Comparison of ENCODE assay signal across 9 mouse cellular contexts in the genomic region with DNA sequence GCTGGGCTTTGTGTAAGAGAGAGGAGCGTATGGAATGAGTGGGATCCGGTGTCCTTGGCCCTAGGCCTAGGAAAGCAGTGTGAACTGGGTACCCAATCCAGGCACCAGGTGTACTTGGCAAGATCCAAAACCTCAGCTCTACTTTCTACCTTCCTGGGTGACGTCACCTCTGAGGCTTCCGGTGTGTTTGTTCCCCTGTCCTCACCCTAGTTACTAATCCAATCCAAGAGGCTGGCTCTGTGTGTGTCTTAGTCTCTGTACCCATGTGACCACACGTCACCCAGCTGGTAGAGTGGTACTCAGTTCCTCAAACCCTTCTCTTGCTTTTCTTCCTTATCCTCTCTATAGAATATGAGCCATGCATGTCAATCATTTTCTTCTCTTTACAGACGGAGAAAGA.
DNase-seq lines count a peak whose midpoint lies in the region; ATAC-seq and TF ChIP-seq lines count a peak whose summit lies in the region.
"Had no signal": no experiment of that assay in that cellular context is flagged by ENCODE, and none has a peak within 500 bp of the region (broad histone marks: within the 10 kb centered on the region; RNA-seq: fewer than 3 reads in every experiment).

No protein-coding gene starts in this region.

- ATAC-seq in midbrain, embryonic 13.5 days = no peak

- intact Hi-C loops in heart, adult 2 months (cut with DNase I) = loop anchor here (1.0 kb wide), 1 partner anchor 8 kb away; no protein-coding TSS in a partner anchor
- intact Hi-C loops in heart, postnatal 36 days (cut with DNase I) = no loop called here

- no peak for TF ChIP-seq CTCF in heart, adult 2 months (IDR thresholded peaks at IDR 0.05)

- no peak overlapping the region for H3K4me3 ChIP-seq in heart, adult 2 months
- H3K4me3 ChIP-seq in midbrain, embryonic 13.5 days (replicated peaks) = no peak overlapping the region

- H3K4me2 ChIP-seq in midbrain, embryonic 13.5 days (replicated peaks) = no peak overlapping the region

- 53% methylated on average over 6 of the region's 6 CpGs for WGBS in heart, adult 2 months
- WGBS in midbrain, embryonic 13.5 days = 81% methylated on average over 6 of the region's 6 CpGs

- no peak for TF ChIP-seq POLR2A in heart, adult 2 months (IDR thresholded peaks at IDR 0.05; ENCODE audit: insufficient read depth, low read depth, low read length)

- H3K9ac ChIP-seq in heart, adult 2 months (ENCODE audit: low read depth, low read length) = no peak overlapping the region
- no peak overlapping the region for H3K9ac ChIP-seq in midbrain, embryonic 13.5 days (replicated peaks)

- H3K79me2 ChIP-seq in heart, adult 2 months (replicated peaks; ENCODE audit: control insufficient read depth, insufficient read depth, low read length) = no peaks in the 10 kb centered on the region; the same call in 1 of the 2 replicates

- peak in 1 of 2 experiments; percentile 53 for DNase-seq in heart, adult 2 months
- DNase-seq in heart, postnatal 36 days = no peak
- DNase-seq in spleen, adult 12 weeks (ENCODE audit: low spot score) = peak; percentile 57
- DNase-seq in spleen, postnatal 4 days (ENCODE audit: low spot score in 2 of 2) = no peak
- DNase-seq in monocyte, adult 2 months (ENCODE audit: low read depth in 1 of 2, low spot score in 2 of 2) = peak; percentile 58 to 69
- no peak for DNase-seq in retina, embryonic 14.5 days (ENCODE audit: low spot score)
- DNase-seq in kidney, adult 18-20 months = no peak
- DNase-seq: adrenal gland, adult 8-10 months had no signal

- H3K27ac ChIP-seq in heart, adult 2 months = peak overlapping the region; percentile 96
- H3K27ac ChIP-seq in midbrain, embryonic 13.5 days = no peak overlapping the region

- no peaks in the 10 kb centered on the region for H3K9me3 ChIP-seq in midbrain, embryonic 13.5 days

- TF ChIP-seq EP300 in heart, adult 2 months (IDR thresholded peaks at IDR 0.05; ENCODE audit: insufficient read depth, low read depth, low read length) = 0 out of 2 replicates have a peak, but pooled peaks have one; percentile 36

- peaks cover 57% of the 10 kb centered on the region for H3K4me1 ChIP-seq in heart, adult 2 months (ENCODE audit: control insufficient read depth, insufficient read depth, low read length)
- no peaks in the 10 kb centered on the region; the same call in 1 of the 2 replicates for H3K4me1 ChIP-seq in midbrain, embryonic 13.5 days (replicated peaks)

- peaks cover 27% of the 10 kb centered on the region for H3K36me3 ChIP-seq in heart, adult 2 months (ENCODE audit: control insufficient read depth, insufficient read depth, low read length)
- no peaks in the 10 kb centered on the region for H3K36me3 ChIP-seq in midbrain, embryonic 13.5 days

- H3K27me3 ChIP-seq in heart, adult 2 months (ENCODE audit: control insufficient read depth, insufficient read depth, low read length) = no peaks in the 10 kb centered on the region
- no peaks in the 10 kb centered on the region for H3K27me3 ChIP-seq in midbrain, embryonic 13.5 days

Comparison
In these comparisons a context has a peak if more than half of its experiments do, and no peak if none do; other contexts are left out.
1. DNase-seq: peak in spleen, adult 12 weeks (single experiment) and monocyte, adult 2 months (2 of 2); none in heart, postnatal 36 days (0 of 2), spleen, postnatal 4 days (0 of 2), retina, embryonic 14.5 days (single experiment) and kidney, adult 18-20 months (single experiment).